Mouse (Mus musculus): ENCODE results near the gene Tcf7l1.

DNA sequence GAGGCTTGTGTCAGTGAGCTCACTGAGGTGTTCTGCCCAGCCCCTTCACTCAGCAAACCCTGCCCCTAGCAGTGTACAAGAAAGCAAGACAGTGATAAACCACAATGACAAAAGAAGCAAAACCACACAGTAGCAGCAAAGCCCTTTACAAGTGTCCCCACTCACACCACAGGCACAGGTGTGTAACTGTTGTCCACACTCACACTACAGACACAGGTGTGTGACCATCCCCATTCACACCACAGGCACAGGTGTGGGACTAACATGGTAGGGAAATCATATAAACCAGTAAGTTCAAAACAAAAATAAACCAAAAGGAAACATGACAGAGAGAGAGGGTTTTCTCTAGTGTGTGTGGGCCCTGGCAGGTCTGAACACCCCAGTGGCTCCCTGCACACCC, 200.7 kb downstream of the Tcf7l1 start:
- no peak for TF ChIP-seq MYC (IDR thresholded peaks at IDR 0.05; ENCODE audit: low read depth, low read length)
- no peak for TF ChIP-seq TBP (IDR thresholded peaks at IDR 0.05; ENCODE audit: low read depth, low read length)
- no peak for TF ChIP-seq CTCF (IDR thresholded peaks at IDR 0.05 in 2 of 3, conservative IDR thresholded peaks at IDR 0.05 in 1 of 3; ENCODE audit: control insufficient read depth in 1 of 3, insufficient read depth in 1 of 3, low read depth in 2 of 3, low read length in 3 of 3, poor library complexity in 1 of 3, severe bottlenecking in 1 of 3)
- TF ChIP-seq POLR2AphosphoS5 (IDR thresholded peaks at IDR 0.05; ENCODE audit: borderline replicate concordance, low read depth, low read length) = no peak
- TF ChIP-seq ETS1 (IDR thresholded peaks at IDR 0.05; ENCODE audit: low read depth, low read length) = no peak
- no peak for TF ChIP-seq POLR2A (IDR thresholded peaks at IDR 0.05; ENCODE audit: control insufficient read depth in 1 of 2, insufficient read depth in 1 of 2, low read depth in 1 of 2, low read length in 2 of 2, poor library complexity in 1 of 2)
- no peak for TF ChIP-seq BHLHE40 (IDR thresholded peaks at IDR 0.05; ENCODE audit: borderline replicate concordance, low read depth, low read length)
- no peak for TF ChIP-seq MAFK (IDR thresholded peaks at IDR 0.05; ENCODE audit: borderline replicate concordance, low read depth, low read length)
- no peak for TF ChIP-seq ZKSCAN1 (IDR thresholded peaks at IDR 0.05; ENCODE audit: low read depth, low read length)
- TF ChIP-seq GABPA (IDR thresholded peaks at IDR 0.05; ENCODE audit: low read depth, low read length) = no peak
- TF ChIP-seq MAX (IDR thresholded peaks at IDR 0.05; ENCODE audit: low read length) = no peak
- no peak for TF ChIP-seq SIN3A (IDR thresholded peaks at IDR 0.05; ENCODE audit: low read length)
- TF ChIP-seq TCF12 (IDR thresholded peaks at IDR 0.05; ENCODE audit: low read depth, low read length) = no peak
- no peak for TF ChIP-seq EP300 (IDR thresholded peaks at IDR 0.05; ENCODE audit: low read depth in 1 of 2, low read length in 2 of 2)
